Mouse (Mus musculus) G1E (cell line): ENCODE results near the gene Rslcan18.

Experiments
- CTCF ChIP-seq: IDR thresholded peaks from 2 replicates; pipeline ENCODE4 v1.5.1; 2012; ENCODE audit warnings: low read depth, low read length, inconsistent platforms, mixed read lengths
- GATA1 ChIP-seq: IDR thresholded peaks from 2 replicates; pipeline ENCODE4 v1.6.1; 2012; ENCODE audit warnings: borderline replicate concordance, low read length, inconsistent platforms, mixed read lengths

- TF ChIP-seq CTCF: no peak
- no peak for TF ChIP-seq GATA1
These were observed 43.3 kb downstream of the Rslcan18 start for GRCm38 (mm10) chr13:67072786-67073185.
